Mouse (Mus musculus) limb, embryonic 14.5 days (tissue): ENCODE results near the gene Agk. TPM values are rescaled to one million over a fixed set of nuclear protein-coding genes. Genes with fewer than 3 reads are reported as not detected.

Source experiments
- ATAC-seq: fragments of 200-750 bp; cut with Nextera tagmentation; 2 replicates; pipeline ENCODE4 v1.8.0; 2017; ENCODE audit warnings: low read depth, moderate number of reproducible peaks, moderate TSS enrichment; ENCODE audit not compliant: low FRiP score
- DNase-seq: peaks from one replicate; pipeline ENCODE4 v3.0.0-alpha.2; 2015; ENCODE audit warnings: low spot score
- H3K27ac ChIP-seq: fragments of 300-500 bp; sonication (generic); replicated peaks from 2 replicates; pipeline ENCODE4 v1.5.1; 2014; ENCODE audit warnings: low read depth, mild to moderate bottlenecking, low read length, moderate library complexity, mixed read lengths
- H3K27me3 ChIP-seq: fragments of 300-500 bp; sonication (generic); 2 replicates; pipeline ENCODE4 v1.6.1; 2014; ENCODE audit warnings: low read length, mixed read lengths; ENCODE audit not compliant: control insufficient read depth, insufficient read depth
- H3K36me3 ChIP-seq: fragments of 300-500 bp; sonication (generic); 2 replicates; pipeline ENCODE4 v1.6.1; 2014; ENCODE audit warnings: mild to moderate bottlenecking, low read length, moderate library complexity, mixed read lengths; ENCODE audit not compliant: control insufficient read depth, insufficient read depth
- H3K4me1 ChIP-seq: fragments of 300-500 bp; sonication (generic); 2 replicates; pipeline ENCODE4 v1.6.1; 2014; ENCODE audit warnings: antibody characterized with exemption, low read length, mixed read lengths; ENCODE audit not compliant: control insufficient read depth, insufficient read depth
- H3K4me2 ChIP-seq: fragments of 300-500 bp; sonication (generic); replicated peaks from 2 replicates; pipeline ENCODE4 v1.6.1; 2014; ENCODE audit warnings: low read depth, mild to moderate bottlenecking, low read length, moderate library complexity; ENCODE audit not compliant: severe bottlenecking
- H3K4me3 ChIP-seq: fragments of 300-500 bp; sonication (generic); replicated peaks from 2 replicates; pipeline ENCODE4 v1.5.1; 2014; ENCODE audit warnings: low read length
- H3K9ac ChIP-seq: fragments of 300-500 bp; sonication (generic); 2 replicates; pipeline ENCODE4 v1.6.1; 2014; ENCODE audit warnings: mild to moderate bottlenecking, low read depth, low read length, moderate library complexity; ENCODE audit not compliant: severe bottlenecking
- H3K9me3 ChIP-seq: fragments of 300-500 bp; sonication (generic); 2 replicates; pipeline ENCODE4 v1.6.1; 2016; ENCODE audit warnings: low read length; ENCODE audit not compliant: control insufficient read depth
- POLR2A ChIP-seq: fragments of 200-500 bp; IDR thresholded peaks from 2 replicates; pipeline ENCODE4 v1.8.0; 2012; ENCODE audit warnings: inconsistent platforms, mild to moderate bottlenecking, moderate library complexity, borderline replicate concordance; ENCODE audit not compliant: insufficient read depth, insufficient read length; ENCODE audit errors: extremely low read depth
- WGBS: fragments of 180-500 bp; shearing (Covaris S2); extraction: QIAGEN DNeasy Blood & Tissue Kit; methylation state at CpG from one replicate; pipeline ENCODE4 v1.1.7; 2014; 5-methylcytosine and 5-hydroxymethylcytosine counted together
- polyA plus RNA-seq, 2 experiments: library from polyadenylated mRNA; depleted of rRNA in 1 of 2; stranded (reverse) in 1 of 2; unstranded in 1 of 2; fragments of >200 nt; fragmentation: Nextera tagmentation in 1 of 2; extraction: Ambion mirVana in 1 of 2; gene quantifications; 2 replicates each; pipeline versions ENCODE4 v1.2.1 to v1.2.3; 2012 to 2014

Agk gene
- polyA plus RNA-seq (2012; rRNA removed) (29.2 and 32.1 TPM in 2 replicates), polyA plus RNA-seq (2014; fragmentation: Nextera tagmentation; extraction: Ambion mirVana) (43.5 and 54.4 TPM in 2 replicates)

GRCm38 (mm10) chr6:40324897-40325841, at the start of gene Agk:
Agk (plus strand) TSS chr6:40325172.
- H3K9ac ChIP-seq: peak within 1 kb of the TSS; percentile 83
- ATAC-seq (peak; percentile 96), DNase-seq (peak; percentile 39)
- no peaks in the 10 kb centered on the region for H3K4me1 ChIP-seq
- no peaks in the 10 kb centered on the region for H3K27me3 ChIP-seq
- 2% methylated on average over 51 of the region's 52 CpGs for WGBS
- TF ChIP-seq POLR2A: peak; percentile 53; the same call in 1 of the 2 replicates
- H3K9me3 ChIP-seq: no peaks in the 10 kb centered on the region
- H3K4me2 ChIP-seq: peak within 1 kb of the TSS; percentile 60
- peaks cover 8% of the 10 kb centered on the region for H3K36me3 ChIP-seq
- peak within 1 kb of the TSS; percentile 65 for H3K4me3 ChIP-seq
- H3K27ac ChIP-seq: peak within 1 kb of the TSS; percentile 75; the same call in 1 of the 2 replicates

- ATAC-seq (no peak), DNase-seq (no peak)
- no peak for TF ChIP-seq POLR2A
- no peaks in the 10 kb centered on the region for H3K36me3 ChIP-seq
- H3K27me3 ChIP-seq: no peaks in the 10 kb centered on the region
- H3K9ac ChIP-seq: no peak overlapping the region
- no peak overlapping the region for H3K4me3 ChIP-seq
- H3K27ac ChIP-seq: no peak overlapping the region
- H3K4me1 ChIP-seq: no peaks in the 10 kb centered on the region
- 69% methylated on average over 5 of the region's 5 CpGs for WGBS
- H3K4me2 ChIP-seq: no peak overlapping the region
- no peaks in the 10 kb centered on the region for H3K9me3 ChIP-seq
These were observed 24.3 kb upstream of the Agk start for GRCm38 (mm10) chr6:40300707-40301106.

GRCm38 (mm10) chr6:40303379-40303778, 21.6 kb upstream of the Agk start:
- DNase-seq (peak; percentile 57), ATAC-seq (no peak)
- 16% methylated on average over 6 of the region's 6 CpGs for WGBS

GRCm38 (mm10) chr6:40304972-40305371, 20.0 kb upstream of the Agk start:
- no peak overlapping the region for H3K27ac ChIP-seq
- no peaks in the 10 kb centered on the region for H3K27me3 ChIP-seq
- DNase-seq (no peak), ATAC-seq (no peak)
- TF ChIP-seq POLR2A: no peak
- H3K9me3 ChIP-seq: no peaks in the 10 kb centered on the region
- H3K9ac ChIP-seq: no peak overlapping the region
- H3K4me3 ChIP-seq: no peak overlapping the region
- no peak overlapping the region for H3K4me2 ChIP-seq
- H3K4me1 ChIP-seq: no peaks in the 10 kb centered on the region
- no peaks in the 10 kb centered on the region for H3K36me3 ChIP-seq

More at GRCm38 (mm10) chr6:40303379-40303778, 21.6 kb upstream of the Agk start:
- no peaks in the 10 kb centered on the region for H3K9me3 ChIP-seq
- H3K9ac ChIP-seq: no peak overlapping the region
- no peaks in the 10 kb centered on the region for H3K27me3 ChIP-seq
- H3K36me3 ChIP-seq: no peaks in the 10 kb centered on the region
- H3K4me2 ChIP-seq: no peak overlapping the region
- no peaks in the 10 kb centered on the region for H3K4me1 ChIP-seq
- no peak overlapping the region for H3K4me3 ChIP-seq
- TF ChIP-seq POLR2A: no peak
- H3K27ac ChIP-seq: no peak overlapping the region

GRCm38 (mm10) chr6:40326341-40326740, 1.4 kb downstream of the Agk start:
- H3K36me3 ChIP-seq: peaks cover 10% of the 10 kb centered on the region
- no peak overlapping the region for H3K9ac ChIP-seq
- WGBS: 92% methylated on average over 8 of the region's 8 CpGs
- no peaks in the 10 kb centered on the region for H3K27me3 ChIP-seq
- ATAC-seq: no peak
- no peaks in the 10 kb centered on the region for H3K4me1 ChIP-seq
- TF ChIP-seq POLR2A: no peak
- H3K4me3 ChIP-seq: peak overlapping the region; percentile 65; the same call in 1 of the 2 replicates
- DNase-seq: no peak
- H3K4me2 ChIP-seq: peak overlapping the region; percentile 60; the same call in 1 of the 2 replicates
- no peaks in the 10 kb centered on the region for H3K9me3 ChIP-seq
- no peak overlapping the region for H3K27ac ChIP-seq
